Mouse (Mus musculus): ENCODE data around the gene Got1.
"Not testable (repeated sequence)": the region's sequence is repeated elsewhere in the genome, so short reads cannot be mapped to it uniquely, and the experiment has no call there.

The Got1 gene

DNA sequence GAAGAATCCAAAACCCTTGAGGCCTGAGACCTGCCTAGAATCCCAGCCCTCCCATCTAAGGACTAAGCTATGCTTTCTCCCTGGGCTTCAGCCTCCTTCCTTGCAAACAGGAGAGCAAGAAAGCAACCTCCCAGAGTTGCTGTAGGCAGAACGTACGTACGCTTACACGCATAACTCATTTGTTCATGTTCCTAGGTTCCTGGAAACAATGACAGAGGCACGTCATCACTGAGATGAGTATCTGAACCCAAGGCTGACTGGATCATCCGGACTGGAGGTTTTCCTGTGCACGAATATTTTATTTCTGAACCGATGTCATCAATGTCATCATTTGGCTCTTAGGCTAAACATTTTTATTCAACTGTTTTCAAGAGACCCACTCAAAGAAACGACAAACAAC, 2.4 kb downstream of the Got1 start:
- DNase-seq (ENCODE audit: low read depth, low spot score) = peak; percentile 65

- DNase-seq (ENCODE audit: low read depth, low spot score) = no peak
Measured at GRCm38 (mm10) chr19:43521362-43521761, 3.0 kb downstream of the Got1 start.

GRCm38 (mm10) chr19:43520402-43520801, 4.0 kb downstream of the Got1 start:
- peak; percentile 61 for DNase-seq (ENCODE audit: low read depth, low spot score)

DNA sequence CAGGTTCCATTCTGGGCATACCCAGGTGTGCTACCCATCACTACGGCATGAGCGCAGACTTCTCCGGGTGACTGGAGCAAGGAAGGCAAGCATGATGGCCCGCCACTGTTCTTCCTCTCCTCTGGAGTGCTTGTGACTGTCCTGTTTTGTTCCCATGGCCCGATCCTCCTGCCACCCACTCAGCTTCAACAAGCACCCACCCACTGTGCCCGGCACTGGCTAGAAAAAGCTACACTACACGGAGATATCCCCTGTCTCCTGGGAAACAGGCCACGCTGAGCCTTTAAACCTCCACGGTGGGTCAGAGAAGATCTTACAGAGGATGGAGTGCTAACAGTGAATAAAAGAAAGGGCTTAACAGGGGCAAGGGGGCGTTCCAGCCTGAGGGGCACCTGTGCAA, 5.2 kb downstream of the Got1 start:
- no peak for DNase-seq (ENCODE audit: low read depth, low spot score)

DNA sequence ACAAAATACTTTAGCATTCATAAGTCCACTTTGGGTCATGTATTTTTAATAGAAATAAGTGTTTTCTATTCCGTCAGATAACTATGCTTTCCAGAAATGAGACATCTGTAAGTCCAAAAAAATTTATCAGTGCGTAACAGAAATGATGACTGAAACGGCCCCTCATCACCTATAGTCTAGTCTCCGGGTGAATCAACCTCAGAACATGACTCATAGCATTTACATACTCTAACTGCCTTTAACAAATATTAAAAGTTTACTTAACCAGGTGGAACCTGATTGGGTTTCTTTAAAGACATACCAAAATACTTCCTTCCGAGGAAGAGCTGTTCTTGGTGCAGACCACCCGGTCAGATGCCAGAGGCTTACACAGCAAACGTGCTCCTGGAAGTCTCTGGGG, 6.1 kb downstream of the Got1 start:
- no peak for DNase-seq (ENCODE audit: low read depth, low spot score)

DNA sequence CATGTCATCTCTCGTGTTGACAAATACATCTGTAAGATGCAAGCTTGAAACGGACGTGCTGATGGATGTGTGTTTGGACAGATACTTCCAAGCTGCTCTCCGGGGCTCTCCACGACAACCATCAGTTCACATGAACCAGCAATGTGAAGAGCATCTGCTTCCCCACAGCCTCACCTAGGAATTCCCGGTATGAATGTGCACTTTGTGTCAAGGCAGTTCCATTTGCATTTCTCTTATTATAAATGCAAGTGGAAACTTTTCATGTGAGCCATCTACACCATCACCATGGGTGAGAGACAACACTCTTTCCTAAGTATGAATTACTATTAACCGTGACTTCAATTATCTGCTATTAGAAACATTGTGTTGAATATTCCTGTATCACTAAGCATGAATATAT, 6.6 kb downstream of the Got1 start:
- DNase-seq (ENCODE audit: low read depth, low spot score) = no peak

- no peak for DNase-seq (ENCODE audit: low read depth, low spot score)
Measured at GRCm38 (mm10) chr19:43517320-43517719, 7.1 kb downstream of the Got1 start.

- DNase-seq (ENCODE audit: low read depth, low spot score) = no peak
Measured at GRCm38 (mm10) chr19:43516397-43517035, 7.9 kb downstream of the Got1 start.

GRCm38 (mm10) chr19:43515668-43516396, 8.6 kb downstream of the Got1 start:
- no peak for DNase-seq (ENCODE audit: low read depth, low spot score)

DNA sequence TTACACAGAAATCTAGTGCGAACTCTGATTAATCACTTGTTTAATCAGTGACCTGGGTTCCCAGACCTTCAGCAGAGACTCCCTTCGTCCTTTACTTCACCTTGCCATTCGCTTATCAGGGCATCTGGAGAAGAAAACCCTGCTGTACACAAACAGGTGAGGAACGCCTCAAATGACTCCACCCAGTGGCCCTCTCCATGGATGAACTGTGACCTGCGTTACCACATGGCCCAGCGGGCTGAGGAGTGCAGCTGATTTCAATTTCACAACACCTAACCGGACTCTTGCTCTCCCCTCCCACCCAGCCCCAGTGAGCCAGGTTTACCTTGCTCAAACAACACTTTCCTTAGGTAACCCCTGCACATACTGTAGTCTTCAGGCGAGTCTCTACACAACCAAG, 10.5 kb downstream of the Got1 start:
- no peak for DNase-seq (ENCODE audit: low read depth, low spot score)

DNA sequence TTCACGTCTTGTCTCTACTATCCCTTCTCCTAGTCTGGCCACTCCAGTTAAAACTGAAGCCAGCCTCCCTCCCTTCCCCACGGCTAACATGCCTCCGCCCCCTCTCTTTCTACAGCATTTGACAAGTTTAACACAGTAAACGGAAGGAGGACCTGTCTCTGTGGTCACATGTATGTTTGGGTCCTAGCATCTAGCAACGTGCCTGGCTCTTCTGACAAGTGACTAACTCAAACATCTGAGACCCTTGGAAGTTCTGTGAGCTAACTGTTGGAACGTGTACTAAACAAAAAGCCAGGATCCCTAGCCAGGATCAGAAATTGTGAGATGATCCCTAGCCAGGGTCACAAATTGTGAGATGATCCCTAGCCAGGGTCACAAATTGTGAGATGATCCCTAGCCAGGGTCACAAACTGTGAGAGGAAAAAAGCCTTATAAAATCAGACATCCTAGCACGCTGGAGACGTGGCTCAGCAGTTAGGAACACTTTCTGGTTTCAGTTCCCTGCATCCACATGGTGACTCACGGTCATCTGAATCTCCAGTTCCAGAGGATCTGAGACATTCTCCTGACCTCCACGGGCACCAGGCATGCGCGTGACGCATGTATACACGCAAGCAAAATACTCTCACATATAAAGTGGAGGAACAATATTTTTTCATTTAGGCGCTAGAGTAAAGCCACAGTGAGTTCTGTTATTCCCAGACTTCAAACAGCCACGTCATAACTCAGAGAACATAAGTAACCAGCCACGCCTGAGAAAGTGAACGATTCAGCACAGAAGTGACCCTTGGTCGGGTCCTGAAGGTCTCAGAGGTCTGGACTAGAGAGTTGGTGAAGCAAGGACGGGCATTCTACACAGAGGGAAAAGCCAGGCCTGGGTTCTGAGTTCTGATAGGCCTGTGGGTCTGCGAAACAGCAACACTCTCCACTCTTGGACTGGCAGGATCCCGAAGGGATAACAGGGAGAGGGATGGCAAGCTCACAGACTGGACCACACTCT, 12.5 kb downstream of the Got1 start:
- DNase-seq (ENCODE audit: low read depth, low spot score) = no peak

DNA sequence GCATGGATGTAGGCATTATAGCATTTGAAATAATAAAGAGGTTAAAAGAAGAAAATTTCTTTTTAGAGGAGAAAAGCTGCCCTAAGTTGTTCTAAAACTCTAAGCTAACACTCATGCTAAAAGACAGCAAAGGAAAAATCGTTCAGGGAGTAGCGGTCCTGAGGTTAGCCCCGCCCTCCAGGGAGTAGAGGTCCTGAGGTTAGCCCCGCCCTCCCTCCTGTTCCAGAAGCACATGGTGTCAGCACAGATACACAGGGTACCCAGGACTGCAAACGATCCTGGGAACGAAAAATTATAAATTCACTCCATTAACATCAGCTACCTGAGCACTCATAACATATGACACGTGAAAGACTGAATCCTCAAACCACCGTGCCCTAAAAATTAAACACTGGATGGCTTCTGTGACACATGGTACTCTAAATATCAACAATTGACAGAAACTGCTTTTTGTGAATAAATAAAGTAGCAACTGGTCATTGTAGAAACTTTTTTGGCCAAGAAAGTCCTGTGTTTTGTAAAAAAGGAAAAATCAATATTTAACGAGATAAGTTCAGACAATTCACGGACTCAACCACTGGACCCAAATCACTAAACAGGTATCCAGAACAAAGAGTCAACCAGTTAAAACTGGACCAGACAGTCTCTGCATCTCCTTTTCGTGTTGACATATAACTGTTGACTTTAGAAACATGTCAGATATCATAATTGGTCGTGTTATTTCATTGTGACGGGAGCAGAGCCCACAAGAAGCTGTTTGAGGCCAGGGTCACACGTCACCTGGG, 13.8 kb downstream of the Got1 start:
- no peak for DNase-seq (ENCODE audit: low read depth, low spot score)

GRCm38 (mm10) chr19:43505441-43505840, 19.0 kb downstream of the Got1 start:
- no peak for DNase-seq (ENCODE audit: low read depth, low spot score)

- not testable (repeated sequence) for DNase-seq (ENCODE audit: low read depth, low spot score)
Measured at GRCm38 (mm10) chr19:43503593-43503992, 20.8 kb downstream of the Got1 start.

- no peak for DNase-seq (ENCODE audit: low read depth, low spot score)
Measured at GRCm38 (mm10) chr19:43502630-43503029, 21.8 kb downstream of the Got1 start.

DNA sequence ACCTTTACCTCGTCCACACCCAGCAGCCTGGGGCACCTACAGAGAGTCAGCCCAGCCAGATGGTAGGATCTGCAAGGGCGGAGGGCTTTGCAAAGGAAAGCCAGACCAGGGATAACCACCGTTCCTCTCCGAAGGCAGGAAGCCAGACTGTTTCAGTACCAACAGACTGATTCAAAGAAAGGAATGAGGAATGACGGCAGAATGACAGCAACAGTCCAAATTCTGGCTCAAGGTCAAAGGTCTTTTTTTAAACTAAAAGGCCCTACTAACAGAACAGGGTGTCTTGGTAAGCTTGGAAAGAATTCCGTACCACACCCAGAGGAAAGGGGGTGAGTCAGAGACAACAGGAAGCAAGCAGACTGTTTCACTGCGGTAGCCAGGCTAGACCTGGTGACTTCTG, 25.5 kb downstream of the Got1 start:
- DNase-seq (ENCODE audit: low read depth, low spot score) = no peak

DNA sequence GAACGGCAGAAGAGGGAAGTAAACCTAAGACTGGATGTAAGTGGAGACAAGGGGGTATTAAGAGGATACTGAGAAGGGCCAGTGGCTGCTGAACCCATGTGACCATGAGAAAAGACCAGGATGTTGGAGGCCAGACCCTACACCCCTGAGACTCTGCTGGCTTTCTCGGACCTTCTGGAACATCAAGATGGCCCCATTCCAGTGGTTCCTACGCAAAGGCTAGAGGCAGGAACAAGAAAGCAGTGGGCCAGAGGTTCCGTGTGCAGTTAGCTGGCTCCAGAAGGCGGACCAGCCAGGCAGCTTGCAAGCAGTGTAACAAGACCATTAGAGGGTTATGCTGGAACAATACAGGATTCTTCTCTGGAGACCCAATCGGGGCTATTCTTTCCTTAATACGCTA, 27.0 kb downstream of the Got1 start:
- no peak for DNase-seq (ENCODE audit: low read depth, low spot score)

DNA sequence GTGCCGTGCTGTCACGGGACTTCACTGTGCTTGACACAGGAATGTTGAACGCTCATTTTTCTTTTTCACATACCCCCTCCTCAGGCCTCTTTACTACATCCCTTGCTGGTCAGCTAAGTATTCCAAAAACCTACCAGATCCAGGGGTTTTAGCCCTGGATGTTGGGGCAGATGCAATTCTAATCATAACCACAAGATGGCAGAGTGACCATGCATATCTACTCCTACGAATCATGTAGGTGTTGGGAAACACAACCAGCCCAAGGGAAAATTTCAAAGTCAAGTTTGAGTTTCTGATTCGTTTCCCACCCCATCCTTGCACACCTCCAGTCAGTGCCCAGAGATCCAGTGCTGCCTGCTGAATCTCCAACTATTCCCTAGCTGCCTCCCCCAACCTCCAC, 28.6 kb downstream of the Got1 start:
- DNase-seq (ENCODE audit: low read depth, low spot score) = peak; percentile 52

GRCm38 (mm10) chr19:43494914-43495313, 29.5 kb downstream of the Got1 start:
- DNase-seq (ENCODE audit: low read depth, low spot score) = no peak

DNA sequence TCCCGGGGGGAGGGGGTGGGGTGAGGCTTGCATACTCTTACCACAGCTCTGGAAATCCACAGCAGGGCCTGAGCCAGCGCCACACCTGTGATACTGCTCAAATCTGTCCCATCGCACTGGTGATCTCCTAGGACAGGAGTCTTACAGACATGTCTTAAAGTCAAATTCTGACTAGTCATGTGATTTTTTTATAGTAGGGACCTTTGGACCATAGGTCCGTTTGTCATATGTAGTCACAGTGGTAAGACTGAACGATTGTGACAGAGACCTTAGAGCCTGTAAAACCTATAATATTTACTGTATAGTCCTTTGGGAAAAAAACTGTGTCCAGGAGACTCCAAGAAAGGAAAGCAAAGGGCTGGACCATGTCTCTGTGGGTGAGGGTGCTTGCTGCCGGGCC, 30.5 kb downstream of the Got1 start:
- no peak for DNase-seq (ENCODE audit: low read depth, low spot score)

GRCm38 (mm10) chr19:43493316-43493715, 31.1 kb downstream of the Got1 start:
- not testable (repeated sequence) for DNase-seq (ENCODE audit: low read depth, low spot score)

All from CD4-positive helper T cell, adult 2 months (primary cell).